Mouse (Mus musculus): ENCODE results near the gene 9130213A22Rik.

9130213A22Rik gene

GRCm38 (mm10) chr11:69122336-69122951 is at the start of gene 9130213A22Rik:
Gene 9130213A22Rik (minus strand): TSS chr11:69122589.
- peak; percentile 73 for DNase-seq (ENCODE audit: low spot score)

- DNase-seq (ENCODE audit: low spot score): peak; percentile 60
Observed at GRCm38 (mm10) chr11:69171626-69172025, 49.2 kb upstream of the 9130213A22Rik start.

GRCm38 (mm10) chr11:69169313-69169712 is 46.9 kb upstream of the 9130213A22Rik start:
- no peak for DNase-seq (ENCODE audit: low spot score)

GRCm38 (mm10) chr11:69156800-69157199 is 34.4 kb upstream of the 9130213A22Rik start, which contains the start of gene Alox12b:
Gene Alox12b (plus strand): TSS chr11:69156989.
- no peak for DNase-seq (ENCODE audit: low spot score)

- no peak for DNase-seq (ENCODE audit: low spot score)
Observed at GRCm38 (mm10) chr11:69155351-69155750, 33.0 kb upstream of the 9130213A22Rik start.

- DNase-seq (ENCODE audit: low spot score): no peak
Observed at GRCm38 (mm10) chr11:69153831-69154230, 31.4 kb upstream of the 9130213A22Rik start.

- DNase-seq (ENCODE audit: low spot score): no peak
Observed at GRCm38 (mm10) chr11:69151004-69151403, 28.6 kb upstream of the 9130213A22Rik start.

GRCm38 (mm10) chr11:69150444-69150843 is 28.1 kb upstream of the 9130213A22Rik start:
- DNase-seq (ENCODE audit: low spot score): peak; percentile 56

- DNase-seq (ENCODE audit: low spot score): no peak
Observed at GRCm38 (mm10) chr11:69149728-69150127, 27.3 kb upstream of the 9130213A22Rik start.

- no peak for DNase-seq (ENCODE audit: low spot score)
Observed at GRCm38 (mm10) chr11:69148451-69148960, 26.1 kb upstream of the 9130213A22Rik start.

- no peak for DNase-seq (ENCODE audit: low spot score)
Observed at GRCm38 (mm10) chr11:69147546-69147945, 25.2 kb upstream of the 9130213A22Rik start.

- DNase-seq (ENCODE audit: low spot score): no peak
Observed at GRCm38 (mm10) chr11:69135361-69135760, 13.0 kb upstream of the 9130213A22Rik start.

GRCm38 (mm10) chr11:69134622-69134968 is 12.2 kb upstream of the 9130213A22Rik start:
- DNase-seq (ENCODE audit: low spot score): no peak

GRCm38 (mm10) chr11:69133923-69134621 is 11.7 kb upstream of the 9130213A22Rik start:
- no peak for DNase-seq (ENCODE audit: low spot score)

- DNase-seq (ENCODE audit: low spot score): no peak
Observed at GRCm38 (mm10) chr11:69133566-69133922, 11.2 kb upstream of the 9130213A22Rik start.

- DNase-seq (ENCODE audit: low spot score): no peak
Observed at GRCm38 (mm10) chr11:69128426-69129122, 6.2 kb upstream of the 9130213A22Rik start.

GRCm38 (mm10) chr11:69126706-69127095 is 4.3 kb upstream of the 9130213A22Rik start:
- DNase-seq (ENCODE audit: low spot score): no peak

GRCm38 (mm10) chr11:69125919-69126705 is 3.7 kb upstream of the 9130213A22Rik start:
- DNase-seq (ENCODE audit: low spot score): no peak

GRCm38 (mm10) chr11:69125852-69125918 is 3.3 kb upstream of the 9130213A22Rik start, which contains the start of gene Aloxe3:
Gene Aloxe3 (plus strand): TSS chr11:69125896.
- no peak for DNase-seq (ENCODE audit: low spot score)

GRCm38 (mm10) chr11:69125041-69125851 is 2.9 kb upstream of the 9130213A22Rik start:
- DNase-seq (ENCODE audit: low spot score): peak; percentile 60

GRCm38 (mm10) chr11:69124498-69124847 is 2.1 kb upstream of the 9130213A22Rik start:
- DNase-seq (ENCODE audit: low spot score): no peak

Data from urinary bladder, postnatal 25 days (tissue).